Mouse (Mus musculus): ENCODE measurements at regions not wholly inside any gene's neighbourhood (a gene's known extent, or its start where the extent isn't known, plus 50 kb on each side); places are given as distances from the start of the nearest gene placed in this dataset.

GRCm38 (mm10) chr6:52470831-52471230 lies 157.5 kb downstream of the Evx1 start:
- Histone ChIP-seq H3K36me3 (replicated peaks; ENCODE audit: control insufficient read depth, insufficient read depth, low read depth) (no peaks in the 10 kb centered on the region), H3K9ac (replicated peaks) (no peak overlapping the region), H3K27ac (no peak overlapping the region), H3K9me3 (ENCODE audit: control insufficient read depth, low read length) (no peaks in the 10 kb centered on the region), H3K27me3 (ENCODE audit: control insufficient read depth, insufficient read depth, low read length) (no peaks in the 10 kb centered on the region), H3K4me2 (ENCODE audit: low read depth) (no peak overlapping the region), H3K4me3 (ENCODE audit: insufficient read depth in 1 of 2, low read depth in 2 of 2, low read length in 2 of 2) (no peak overlapping the region), H3K4me1 (replicated peaks; ENCODE audit: control insufficient read depth in 2 of 2, insufficient read depth in 2 of 2, low read length in 1 of 2) (no peaks in the 10 kb centered on the region)
- no peak for DNase-seq (ENCODE audit: low read depth in 3 of 3, low spot score in 3 of 3)
- ATAC-seq (ENCODE audit: insufficient read depth): no peak
- TF ChIP-seq CTCF (IDR thresholded peaks at IDR 0.05; ENCODE audit: low read depth) (no peak), EP300 (IDR thresholded peaks at IDR 0.05; ENCODE audit: low read depth) (no peak)
- WGBS (ENCODE audit: insufficient replicate concordance): 45% methylated on average over 13 of the region's 13 CpGs

- H3K9ac ChIP-seq (replicated peaks): no peak overlapping the region
- no peaks in the 10 kb centered on the region for H3K9me3 ChIP-seq (ENCODE audit: control insufficient read depth, low read length)
- ATAC-seq (ENCODE audit: insufficient read depth): no peak
- no peak overlapping the region for H3K4me2 ChIP-seq (ENCODE audit: low read depth)
- H3K4me3 ChIP-seq (ENCODE audit: insufficient read depth in 1 of 2, low read depth in 2 of 2, low read length in 2 of 2): no peak overlapping the region
- TF ChIP-seq EP300 (IDR thresholded peaks at IDR 0.05; ENCODE audit: low read depth) (no peak), CTCF (IDR thresholded peaks at IDR 0.05; ENCODE audit: low read depth) (no peak)
- peak in 1 of 3 experiments; percentile 9 for DNase-seq (ENCODE audit: low read depth in 3 of 3, low spot score in 3 of 3)
- WGBS (ENCODE audit: insufficient replicate concordance): 60% methylated on average over 1 of the region's 1 CpGs
- H3K4me1 ChIP-seq (replicated peaks; ENCODE audit: control insufficient read depth in 2 of 2, insufficient read depth in 2 of 2, low read length in 1 of 2): no peaks in the 10 kb centered on the region
- H3K27me3 ChIP-seq (ENCODE audit: control insufficient read depth, insufficient read depth, low read length): no peaks in the 10 kb centered on the region
- no peak overlapping the region for H3K27ac ChIP-seq
- H3K36me3 ChIP-seq (replicated peaks; ENCODE audit: control insufficient read depth, insufficient read depth, low read depth): no peaks in the 10 kb centered on the region
Measured at GRCm38 (mm10) chr6:52471384-52471957, 158.2 kb downstream of the Evx1 start.

GRCm38 (mm10) chr6:52472008-52472407 lies 158.7 kb downstream of the Evx1 start:
- Histone ChIP-seq H3K4me3 (ENCODE audit: insufficient read depth in 1 of 2, low read depth in 2 of 2, low read length in 2 of 2) (no peak overlapping the region), H3K9ac (replicated peaks) (no peak overlapping the region), H3K36me3 (replicated peaks; ENCODE audit: control insufficient read depth, insufficient read depth, low read depth) (no peaks in the 10 kb centered on the region), H3K27me3 (ENCODE audit: control insufficient read depth, insufficient read depth, low read length) (no peaks in the 10 kb centered on the region), H3K27ac (no peak overlapping the region), H3K4me2 (ENCODE audit: low read depth) (no peak overlapping the region), H3K9me3 (ENCODE audit: control insufficient read depth, low read length) (no peaks in the 10 kb centered on the region), H3K4me1 (replicated peaks; ENCODE audit: control insufficient read depth in 2 of 2, insufficient read depth in 2 of 2, low read length in 1 of 2) (peaks cover 0 to under 1% of the 10 kb centered on the region in 2 experiments; a peak in 1 of 4 replicates)
- no peak for ATAC-seq (ENCODE audit: insufficient read depth)
- WGBS (ENCODE audit: insufficient replicate concordance): 72% methylated on average over 4 of the region's 4 CpGs
- DNase-seq (ENCODE audit: low read depth in 3 of 3, low spot score in 3 of 3): no peak
- TF ChIP-seq EP300 (IDR thresholded peaks at IDR 0.05; ENCODE audit: low read depth) (no peak), CTCF (IDR thresholded peaks at IDR 0.05; ENCODE audit: low read depth) (no peak)

- H3K27ac ChIP-seq: no peak overlapping the region
- no peak for ATAC-seq (ENCODE audit: insufficient read depth)
- H3K9ac ChIP-seq (replicated peaks): no peak overlapping the region
- H3K4me3 ChIP-seq (ENCODE audit: insufficient read depth in 1 of 2, low read depth in 2 of 2, low read length in 2 of 2): no peak overlapping the region
- H3K27me3 ChIP-seq (ENCODE audit: control insufficient read depth, insufficient read depth, low read length): no peaks in the 10 kb centered on the region
- no peak for TF ChIP-seq CTCF (IDR thresholded peaks at IDR 0.05; ENCODE audit: low read depth)
- TF ChIP-seq EP300 (IDR thresholded peaks at IDR 0.05; ENCODE audit: low read depth): no peak
- H3K36me3 ChIP-seq (replicated peaks; ENCODE audit: control insufficient read depth, insufficient read depth, low read depth): no peaks in the 10 kb centered on the region
- no peaks in the 10 kb centered on the region for H3K9me3 ChIP-seq (ENCODE audit: control insufficient read depth, low read length)
- WGBS (ENCODE audit: insufficient replicate concordance): 69% methylated on average over 12 of the region's 12 CpGs
- peaks cover 0 to 4% of the 10 kb centered on the region in 2 experiments; a peak in 2 of 4 replicates for H3K4me1 ChIP-seq (replicated peaks; ENCODE audit: control insufficient read depth in 2 of 2, insufficient read depth in 2 of 2, low read length in 1 of 2)
- no peak for DNase-seq (ENCODE audit: low read depth in 3 of 3, low spot score in 3 of 3)
- no peak overlapping the region for H3K4me2 ChIP-seq (ENCODE audit: low read depth)
Measured at GRCm38 (mm10) chr6:52473042-52473589, 159.8 kb downstream of the Evx1 start.

GRCm38 (mm10) chr6:52473924-52474323 lies 160.6 kb downstream of the Evx1 start:
- ATAC-seq (ENCODE audit: insufficient read depth): no peak
- Histone ChIP-seq H3K9me3 (ENCODE audit: control insufficient read depth, low read length) (no peaks in the 10 kb centered on the region), H3K27me3 (ENCODE audit: control insufficient read depth, insufficient read depth, low read length) (no peaks in the 10 kb centered on the region), H3K4me2 (ENCODE audit: low read depth) (no peak overlapping the region), H3K27ac (no peak overlapping the region), H3K4me1 (replicated peaks; ENCODE audit: control insufficient read depth in 2 of 2, insufficient read depth in 2 of 2, low read length in 1 of 2) (peaks cover 0 to 4% of the 10 kb centered on the region in 2 experiments; a peak in 2 of 4 replicates), H3K36me3 (replicated peaks; ENCODE audit: control insufficient read depth, insufficient read depth, low read depth) (no peaks in the 10 kb centered on the region), H3K9ac (replicated peaks) (no peak overlapping the region), H3K4me3 (ENCODE audit: insufficient read depth in 1 of 2, low read depth in 2 of 2, low read length in 2 of 2) (no peak overlapping the region)
- 27% methylated on average over 11 of the region's 11 CpGs for whole genome bisulfite sequencing (ENCODE audit: insufficient replicate concordance)
- TF ChIP-seq EP300 (IDR thresholded peaks at IDR 0.05; ENCODE audit: low read depth) (no peak), CTCF (IDR thresholded peaks at IDR 0.05; ENCODE audit: low read depth) (no peak)
- no peak for DNase-seq (ENCODE audit: low read depth in 3 of 3, low spot score in 3 of 3)
